Comparison of ENCODE assay signal across 8 mouse cellular contexts in genomic region chr8:122566766-122567165, GRCm38 (mm10). TPM values are rescaled to one million over a fixed set of nuclear protein-coding genes. Genes with fewer than 3 reads are reported as not detected.
DNase-seq lines count a peak whose midpoint lies in the region; ATAC-seq and TF ChIP-seq lines count a peak whose summit lies in the region.

No protein-coding gene starts in this region.

- peak overlapping the region; percentile 91 for H3K4me2 ChIP-seq in hindbrain, embryonic 12.5 days (replicated peaks)
- peak overlapping the region; percentile 85 for H3K4me2 ChIP-seq in midbrain, embryonic 14.5 days (ENCODE audit: low read length)

- H3K36me3 ChIP-seq in E14TG2a.4 (ENCODE audit: insufficient read depth, low read length) = peaks cover 31% of the 10 kb centered on the region
- peaks cover 38% of the 10 kb centered on the region for H3K36me3 ChIP-seq in embryonic facial prominence, embryonic 10.5 days (replicated peaks)
- peaks cover 23% of the 10 kb centered on the region for H3K36me3 ChIP-seq in hindbrain, embryonic 12.5 days
- H3K36me3 ChIP-seq in midbrain, embryonic 14.5 days (ENCODE audit: control insufficient read depth, insufficient read depth, low read length) = peaks cover 14% of the 10 kb centered on the region

- ATAC-seq in hindbrain, embryonic 12.5 days (ENCODE audit: low FRiP score) = peak; percentile 20; the same call in 1 of the 2 replicates
- ATAC-seq in midbrain, embryonic 14.5 days (ENCODE audit: low FRiP score, low TSS enrichment) = no peak

- no peak for TF ChIP-seq CTCF in E14TG2a.4 (conservative IDR thresholded peaks at IDR 0.05; ENCODE audit: low read length)

- H3K27me3 ChIP-seq in E14TG2a.4 (ENCODE audit: insufficient read depth, low read length) = no peaks in the 10 kb centered on the region
- H3K27me3 ChIP-seq in embryonic facial prominence, embryonic 10.5 days (replicated peaks; ENCODE audit: low read depth, poor library complexity, severe bottlenecking) = no peaks in the 10 kb centered on the region
- H3K27me3 ChIP-seq in hindbrain, embryonic 12.5 days = no peaks in the 10 kb centered on the region
- H3K27me3 ChIP-seq in midbrain, embryonic 14.5 days (ENCODE audit: control insufficient read depth, insufficient read depth, low read length) = no peaks in the 10 kb centered on the region

- intact Hi-C loops in heart, postnatal 25 days (cut with DNase I) = no loop called here

- H3K27ac ChIP-seq in embryonic facial prominence, embryonic 10.5 days (replicated peaks) = peak overlapping the region; percentile 96
- H3K27ac ChIP-seq in hindbrain, embryonic 12.5 days = peak overlapping the region; percentile 86
- peak overlapping the region; percentile 89 for H3K27ac ChIP-seq in midbrain, embryonic 14.5 days (replicated peaks; ENCODE audit: low read depth, low read length)

- H3K9ac ChIP-seq in hindbrain, embryonic 12.5 days = peak overlapping the region; percentile 83
- H3K9ac ChIP-seq in midbrain, embryonic 14.5 days (replicated peaks; ENCODE audit: low read length) = peak overlapping the region; percentile 63

- 40% methylated on average over 6 of the region's 6 CpGs for WGBS in embryonic facial prominence, embryonic 10.5 days
- WGBS in hindbrain, embryonic 12.5 days = 43% methylated on average over 6 of the region's 6 CpGs
- 16% methylated on average over 6 of the region's 6 CpGs for WGBS in midbrain, embryonic 14.5 days

- H3K9me3 ChIP-seq in E14TG2a.4 (ENCODE audit: low read length) = no peaks in the 10 kb centered on the region
- no peaks in the 10 kb centered on the region for H3K9me3 ChIP-seq in embryonic facial prominence, embryonic 10.5 days
- H3K9me3 ChIP-seq in hindbrain, embryonic 12.5 days (replicated peaks) = no peaks in the 10 kb centered on the region
- H3K9me3 ChIP-seq in midbrain, embryonic 14.5 days (ENCODE audit: control insufficient read depth, low read length) = no peaks in the 10 kb centered on the region

- H3K4me1 ChIP-seq in E14TG2a.4 (replicated peaks; ENCODE audit: low read depth, low read length) = peaks cover 62% of the 10 kb centered on the region
- H3K4me1 ChIP-seq in embryonic facial prominence, embryonic 10.5 days = peaks cover 38% of the 10 kb centered on the region
- peaks cover 24% of the 10 kb centered on the region for H3K4me1 ChIP-seq in hindbrain, embryonic 12.5 days
- peaks cover 11% of the 10 kb centered on the region for H3K4me1 ChIP-seq in midbrain, embryonic 14.5 days (ENCODE audit: control insufficient read depth, insufficient read depth, low read length)

- peak overlapping the region; percentile 100 for H3K4me3 ChIP-seq in E14TG2a.4 (replicated peaks; ENCODE audit: low read length)
- H3K4me3 ChIP-seq in embryonic facial prominence, embryonic 10.5 days = peak overlapping the region; percentile 82
- peak overlapping the region; percentile 78 for H3K4me3 ChIP-seq in hindbrain, embryonic 12.5 days
- peak overlapping the region; percentile 60 for H3K4me3 ChIP-seq in midbrain, embryonic 14.5 days (replicated peaks; ENCODE audit: low read depth, low read length)

- peak; percentile 97 for DNase-seq in heart, adult 11 months
- no peak for DNase-seq in heart, postnatal 25 days (ENCODE audit: low spot score)
- DNase-seq in embryonic facial prominence, embryonic 10.5 days (ENCODE audit: low spot score) = no peak
- DNase-seq in midbrain, embryonic 14.5 days = peak; percentile 26
- no peak for DNase-seq in urinary bladder, postnatal 4 days (ENCODE audit: low spot score in 2 of 2)
- no peak for DNase-seq in right cerebral cortex, adult 2 months (ENCODE audit: low spot score in 2 of 2)

RNA-seq across cellular contexts. Expression of gene Cdt1, which starts 1.0 kb away (rescaled TPM):
- 1 to 10 TPM; 2.7 to 3.2 TPM for total RNA-seq in heart, postnatal 25 days (2021)
- polyA plus RNA-seq in embryonic facial prominence, embryonic 10.5 days (2016; fragmentation: Nextera tagmentation; extraction: Ambion mirVana) = 70.0 and 76.4 TPM in 2 replicates
- polyA plus RNA-seq in hindbrain, embryonic 12.5 days (2016; fragmentation: Nextera tagmentation; extraction: Ambion mirVana) = 22.7 and 23.9 TPM in 2 replicates
- 5.9 and 7.6 TPM in 2 replicates for polyA plus RNA-seq in midbrain, embryonic 14.5 days (2014; fragmentation: Nextera tagmentation; extraction: Ambion mirVana)

RNA-seq across cellular contexts. Expression of gene Aprt, which starts 9.9 kb away (rescaled TPM):
- total RNA-seq in heart, postnatal 25 days (2021) = 10 to 100 TPM; 30.6 to 39.3 TPM
- polyA plus RNA-seq in embryonic facial prominence, embryonic 10.5 days (2016; fragmentation: Nextera tagmentation; extraction: Ambion mirVana) = 296 and 300 TPM in 2 replicates
- 160 and 185 TPM in 2 replicates for polyA plus RNA-seq in hindbrain, embryonic 12.5 days (2016; fragmentation: Nextera tagmentation; extraction: Ambion mirVana)
- 146 and 161 TPM in 2 replicates for polyA plus RNA-seq in midbrain, embryonic 14.5 days (2014; fragmentation: Nextera tagmentation; extraction: Ambion mirVana)

RNA-seq across cellular contexts. Expression of gene Piezo1, which starts 15.6 kb away (rescaled TPM):
- total RNA-seq in heart, postnatal 25 days (2021) = 10 to 100 TPM; 17.2 to 19.1 TPM
- 8.5 and 9.0 TPM in 2 replicates for polyA plus RNA-seq in embryonic facial prominence, embryonic 10.5 days (2016; fragmentation: Nextera tagmentation; extraction: Ambion mirVana)
- polyA plus RNA-seq in hindbrain, embryonic 12.5 days (2016; fragmentation: Nextera tagmentation; extraction: Ambion mirVana) = 8.9 TPM in 2 replicates
- 1.0 and 4.6 TPM in 2 replicates for polyA plus RNA-seq in midbrain, embryonic 14.5 days (2014; fragmentation: Nextera tagmentation; extraction: Ambion mirVana)

RNA-seq across cellular contexts. Expression of gene Galns, which starts 44.5 kb away (rescaled TPM):
- 1 to 10 TPM; 2.9 to 3.4 TPM for total RNA-seq in heart, postnatal 25 days (2021)
- polyA plus RNA-seq in embryonic facial prominence, embryonic 10.5 days (2016; fragmentation: Nextera tagmentation; extraction: Ambion mirVana) = 4.6 and 5.2 TPM in 2 replicates
- polyA plus RNA-seq in hindbrain, embryonic 12.5 days (2016; fragmentation: Nextera tagmentation; extraction: Ambion mirVana) = 6.3 and 6.9 TPM in 2 replicates
- 5.5 and 6.3 TPM in 2 replicates for polyA plus RNA-seq in midbrain, embryonic 14.5 days (2014; fragmentation: Nextera tagmentation; extraction: Ambion mirVana)

RNA-seq across cellular contexts. Expression of gene Trappc2l, which starts 44.7 kb away (rescaled TPM):
- total RNA-seq in heart, postnatal 25 days (2021) = 10 to 100 TPM; 58.4 to 62.8 TPM
- 49.6 and 54.9 TPM in 2 replicates for polyA plus RNA-seq in embryonic facial prominence, embryonic 10.5 days (2016; fragmentation: Nextera tagmentation; extraction: Ambion mirVana)
- polyA plus RNA-seq in hindbrain, embryonic 12.5 days (2016; fragmentation: Nextera tagmentation; extraction: Ambion mirVana) = 48.2 and 52.6 TPM in 2 replicates
- polyA plus RNA-seq in midbrain, embryonic 14.5 days (2014; fragmentation: Nextera tagmentation; extraction: Ambion mirVana) = 107 and 158 TPM in 2 replicates

Comparison
In these comparisons a context has a peak if more than half of its experiments do, and no peak if none do; other contexts are left out.
1. DNase-seq: peak in heart, adult 11 months (single experiment) and midbrain, embryonic 14.5 days (single experiment); none in heart, postnatal 25 days (single experiment), embryonic facial prominence, embryonic 10.5 days (single experiment), urinary bladder, postnatal 4 days (0 of 2) and right cerebral cortex, adult 2 months (0 of 2).
2. Peak in every context shown above with its lines, with median percentiles within 50 percentile points of each other: H3K4me3 ChIP-seq and H3K27ac ChIP-seq.